Mouse (Mus musculus) intestine, embryonic 16.5 days (tissue): ENCODE measurements around the gene Mdn1. TPM values are rescaled to one million over a fixed set of nuclear protein-coding genes. Genes with fewer than 3 reads are reported as not detected.

Source experiments
- ATAC-seq: fragments of 200-750 bp; cut with Nextera tagmentation; 2 replicates; pipeline ENCODE4 v1.8.0; 2017; ENCODE audit warnings: moderate TSS enrichment, moderate library complexity
- H3K27ac ChIP-seq: fragments of 300-500 bp; sonication (generic); 2 replicates; pipeline ENCODE4 v1.5.1; 2014; ENCODE audit warnings: mild to moderate bottlenecking, low read length
- H3K27me3 ChIP-seq: fragments of 300-500 bp; sonication (generic); replicated peaks from 2 replicates; pipeline ENCODE4 v1.6.1; 2014; ENCODE audit warnings: low read length, control low read depth, mixed read lengths; ENCODE audit not compliant: control insufficient read depth, insufficient read depth
- H3K36me3 ChIP-seq: fragments of 300-500 bp; sonication (generic); 2 replicates; pipeline ENCODE4 v1.6.1; 2014; ENCODE audit warnings: low read length, control low read depth; ENCODE audit not compliant: control insufficient read depth, insufficient read depth
- H3K4me1 ChIP-seq: fragments of 300-500 bp; sonication (generic); 2 replicates; pipeline ENCODE4 v1.6.1; 2014; ENCODE audit warnings: low read length, control low read depth, mixed read lengths; ENCODE audit not compliant: control insufficient read depth, insufficient read depth
- H3K4me2 ChIP-seq: fragments of 300-500 bp; sonication (generic); 2 replicates; pipeline ENCODE4 v1.6.1; 2014; ENCODE audit warnings: low read depth, low read length, control low read depth
- H3K4me3 ChIP-seq: fragments of 300-500 bp; sonication (generic); 2 replicates; pipeline ENCODE4 v1.5.1; 2014; ENCODE audit warnings: mild to moderate bottlenecking, low read length
- H3K9ac ChIP-seq: fragments of 300-500 bp; sonication (generic); 2 replicates; pipeline ENCODE4 v1.6.1; 2014; ENCODE audit warnings: low read depth, low read length
- H3K9me3 ChIP-seq: fragments of 300-500 bp; sonication (generic); 2 replicates; pipeline ENCODE4 v1.6.1; 2016; ENCODE audit warnings: low read length, control low read depth; ENCODE audit not compliant: control insufficient read depth
- whole genome bisulfite sequencing: fragments of 180-500 bp; shearing (Covaris S2); extraction: QIAGEN DNeasy Blood & Tissue Kit; methylation state at CpG from one replicate; pipeline ENCODE4 v1.1.7; 2014; 5-methylcytosine and 5-hydroxymethylcytosine counted together
- polyA plus RNA-seq: library from polyadenylated mRNA; unstranded; fragments of >200 nt; fragmentation: Nextera tagmentation; extraction: Ambion mirVana; gene quantifications from 2 replicates; pipeline ENCODE4 v1.2.1, GENCODE M21; 2015

Mdn1 gene
- polyA plus RNA-seq, 1 experiment from 2014 or later, result 8.3 TPM

DNA sequence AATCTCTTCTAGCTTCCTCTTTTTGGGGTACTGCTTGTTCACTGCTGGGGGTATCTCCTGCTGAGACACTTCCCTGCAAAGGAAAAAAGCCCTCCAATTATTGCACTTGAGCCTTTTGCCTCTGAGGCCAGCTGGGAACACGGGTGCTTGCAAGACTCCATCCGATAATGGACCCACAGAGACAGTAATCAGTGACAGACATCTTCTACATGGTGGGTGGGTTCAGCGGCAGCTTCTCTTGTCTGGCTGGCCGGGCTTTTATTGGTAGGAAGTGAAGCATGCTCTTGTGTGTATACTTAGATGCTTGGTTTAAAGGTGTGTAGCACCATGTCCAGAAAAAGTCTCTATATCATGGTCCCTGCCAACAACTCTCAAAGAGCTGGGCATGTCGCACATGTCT is 160.6 kb downstream of the Mdn1 start:
- ATAC-seq, result no peak

DNA sequence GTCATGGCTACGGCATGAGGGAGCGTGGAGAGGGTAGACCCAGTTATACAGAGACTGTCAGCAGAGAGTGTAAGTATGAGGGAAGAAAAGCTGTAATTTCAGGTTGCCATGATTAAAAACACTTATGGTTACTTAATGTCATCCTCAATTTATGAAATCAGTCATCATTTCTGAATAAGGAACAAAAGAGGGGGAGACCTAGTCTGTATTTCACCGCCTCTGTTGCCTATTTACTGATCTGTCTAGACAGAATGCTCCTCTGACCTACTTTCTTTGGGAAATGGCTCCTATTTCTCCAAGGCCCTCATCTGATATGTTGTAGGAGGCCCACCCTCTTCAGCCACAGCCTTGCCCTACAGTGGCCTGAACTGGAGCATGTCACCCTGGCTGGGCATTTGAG is 163.8 kb downstream of the Mdn1 start:
- Histone ChIP-seq H3K4me3 (no peak overlapping the region), H3K9ac (no peak overlapping the region), H3K36me3 (no peaks in the 10 kb centered on the region), H3K4me1 (no peaks in the 10 kb centered on the region), H3K4me2 (no peak overlapping the region), H3K9me3 (no peaks in the 10 kb centered on the region), H3K27me3 (no peaks in the 10 kb centered on the region), H3K27ac (no peak overlapping the region)
- no peak for ATAC-seq
- WGBS, result 93% methylated on average over 3 of the region's 3 CpGs

More for the DNA sequence above, 160.6 kb downstream of the Mdn1 start:
- H3K4me2 ChIP-seq, result no peak overlapping the region
- no peak overlapping the region for H3K9ac ChIP-seq
- no peak overlapping the region for H3K27ac ChIP-seq
- no peaks in the 10 kb centered on the region for H3K9me3 ChIP-seq
- H3K4me3 ChIP-seq, result no peak overlapping the region
- 82% methylated on average over 5 of the region's 5 CpGs for WGBS
- H3K4me1 ChIP-seq, result no peaks in the 10 kb centered on the region
- H3K36me3 ChIP-seq, result no peaks in the 10 kb centered on the region
- H3K27me3 ChIP-seq, result no peaks in the 10 kb centered on the region

DNA sequence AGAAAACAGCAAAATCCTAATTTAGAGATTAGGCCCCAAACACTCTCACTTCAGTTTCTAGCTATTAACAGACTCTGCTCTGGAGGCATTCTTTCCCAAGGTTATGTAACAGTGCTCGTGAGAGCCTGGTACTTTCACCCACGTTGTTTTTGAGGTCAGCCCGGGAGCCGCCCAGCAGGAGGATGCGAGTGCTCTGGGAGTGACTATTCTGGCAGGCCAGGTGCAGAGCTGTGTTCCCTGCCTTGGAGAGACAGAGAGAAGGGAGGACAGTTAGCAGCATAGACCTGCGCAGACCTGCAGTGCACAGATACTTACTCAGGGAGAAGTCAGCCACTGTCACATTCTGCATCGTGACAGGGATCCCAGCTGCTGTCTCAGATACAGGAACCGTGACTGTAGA is 167.3 kb downstream of the Mdn1 start:
- Histone ChIP-seq H3K4me3 (no peak overlapping the region), H3K4me1 (no peaks in the 10 kb centered on the region), H3K4me2 (no peak overlapping the region), H3K27ac (no peak overlapping the region), H3K9ac (no peak overlapping the region), H3K36me3 (no peaks in the 10 kb centered on the region), H3K9me3 (no peaks in the 10 kb centered on the region), H3K27me3 (no peaks in the 10 kb centered on the region)
- 64% methylated on average over 8 of the region's 8 CpGs for WGBS
- ATAC-seq, result no peak

Other genes with a start within 250 kb of the Mdn1 start
- gene Gja10, start 54.4 kb upstream of the Mdn1 start, polyA plus RNA-seq, result not detected in 2 replicates
- gene Casp8ap2, start 41.7 kb upstream of the Mdn1 start, polyA plus RNA-seq, result 30.9 and 37.3 TPM in 2 replicates
- 80.3 and 89.1 TPM in 2 replicates for gene Lyrm2, start 143.1 kb downstream of the Mdn1 start, polyA plus RNA-seq